Mouse (Mus musculus) cerebellum, adult 2 months (tissue): ENCODE results near the gene Clasrp.

Experiments
- CTCF ChIP-seq: fragments of 200-500 bp; IDR thresholded peaks from 2 replicates; pipeline ENCODE4 v1.5.1; 2011; ENCODE audit warnings: low read depth, mild to moderate bottlenecking, control low read depth, low read length, moderate library complexity, borderline replicate concordance; ENCODE audit not compliant: insufficient read depth
- POLR2A ChIP-seq: fragments of 200-500 bp; IDR thresholded peaks from 2 replicates; pipeline ENCODE4 v1.6.1; 2011; ENCODE audit warnings: low read length, control low read depth, borderline replicate concordance; ENCODE audit not compliant: insufficient read depth

- no peak for TF ChIP-seq CTCF
- TF ChIP-seq POLR2A: no peak
These were observed 62.6 kb downstream of the Clasrp start for GRCm38 (mm10) chr7:19541681-19542154.
